Mouse (Mus musculus): Measurements from ENCODE around the gene Dock11. TPM values are rescaled to one million over a fixed set of nuclear protein-coding genes. Genes with fewer than 3 reads are reported as not detected.

Dock11 gene
- total RNA-seq, 2 experiments from 2014 or later: 2.3 to 4.7 TPM

GRCm38 (mm10) chrX:36073997-36074396, 185.4 kb downstream of the Dock11 start:
- DNase-seq: no peak
- TF ChIP-seq CTCF (IDR thresholded peaks at IDR 0.05): no peak
- intact Hi-C loops (cut with DNase I): no loop called here
- no peak overlapping the region for H3K27ac ChIP-seq
- no peak overlapping the region for H3K4me3 ChIP-seq

- TF ChIP-seq CTCF (IDR thresholded peaks at IDR 0.05): no peak
- intact Hi-C loops (cut with DNase I): no loop called here
Measured at GRCm38 (mm10) chrX:36077164-36077563, 188.5 kb downstream of the Dock11 start.

GRCm38 (mm10) chrX:36082917-36083316, 194.3 kb downstream of the Dock11 start:
- Histone ChIP-seq H3K27ac (no peak overlapping the region), H3K4me3 (no peak overlapping the region)
- TF ChIP-seq CTCF (IDR thresholded peaks at IDR 0.05): no peak
- DNase-seq: peak; percentile 22
- intact Hi-C loops (cut with DNase I): no loop called here

More at GRCm38 (mm10) chrX:36077164-36077563, 188.5 kb downstream of the Dock11 start:
- no peak for DNase-seq
- H3K27ac ChIP-seq: no peak overlapping the region
- no peak overlapping the region for H3K4me3 ChIP-seq

- DNase-seq: no peak
- no peak for TF ChIP-seq CTCF (IDR thresholded peaks at IDR 0.05)
- no peak overlapping the region for H3K27ac ChIP-seq
- H3K4me3 ChIP-seq: no peak overlapping the region
- intact Hi-C loops (cut with DNase I): no loop called here
Measured at GRCm38 (mm10) chrX:36088464-36089256, 200.0 kb downstream of the Dock11 start.

GRCm38 (mm10) chrX:36100883-36101282, 212.3 kb downstream of the Dock11 start:
- Histone ChIP-seq H3K27ac (no peak overlapping the region), H3K4me3 (no peak overlapping the region)
- TF ChIP-seq CTCF (IDR thresholded peaks at IDR 0.05): no peak
- no peak for DNase-seq
- intact Hi-C loops (cut with DNase I): no loop called here

GRCm38 (mm10) chrX:36101318-36101717, 212.7 kb downstream of the Dock11 start:
- TF ChIP-seq CTCF (IDR thresholded peaks at IDR 0.05): no peak
- intact Hi-C loops (cut with DNase I): no loop called here
- no peak overlapping the region for H3K27ac ChIP-seq
- no peak overlapping the region for H3K4me3 ChIP-seq
- DNase-seq: no peak

GRCm38 (mm10) chrX:36108601-36109000, 220.0 kb downstream of the Dock11 start:
- DNase-seq: no peak
- no peak overlapping the region for H3K27ac ChIP-seq
- TF ChIP-seq CTCF (IDR thresholded peaks at IDR 0.05): no peak
- intact Hi-C loops (cut with DNase I): no loop called here
- no peak overlapping the region for H3K4me3 ChIP-seq

GRCm38 (mm10) chrX:36111622-36112421, 223.2 kb downstream of the Dock11 start, which contains the start of gene Il13ra1:
Gene Il13ra1 (plus strand): TSS chrX:36112110.
- Histone ChIP-seq H3K4me3 (peak within 1 kb of the TSS; percentile 79), H3K27ac (peak within 1 kb of the TSS; percentile 76)
- intact Hi-C loops (cut with DNase I): no loop called here
- DNase-seq: peak; percentile 54
- no peak for TF ChIP-seq CTCF (IDR thresholded peaks at IDR 0.05)

- DNase-seq: peak; percentile 25
- Histone ChIP-seq H3K27ac (peak overlapping the region; percentile 76), H3K4me3 (peak overlapping the region; percentile 79)
- no peak for TF ChIP-seq CTCF (IDR thresholded peaks at IDR 0.05)
- intact Hi-C loops (cut with DNase I): no loop called here
Measured at GRCm38 (mm10) chrX:36112422-36112750, 223.8 kb downstream of the Dock11 start.

GRCm38 (mm10) chrX:36115171-36115570, 226.5 kb downstream of the Dock11 start:
- DNase-seq: no peak
- H3K27ac ChIP-seq: no peak overlapping the region
- intact Hi-C loops (cut with DNase I): no loop called here
- TF ChIP-seq CTCF (IDR thresholded peaks at IDR 0.05): no peak
- H3K4me3 ChIP-seq: no peak overlapping the region

Other genes with a start within 250 kb of the Dock11 start
- gene Il13ra1, start 223.3 kb downstream of the Dock11 start, total RNA-seq (2021): 1 to 10 TPM; 1.1 to 1.7 TPM

Measured in gastrocnemius, adult 2 months (tissue).